Mouse (Mus musculus) thymus, postnatal 10 days (tissue): Measurements from ENCODE around the gene Coq8b.
A peak's percentile ranks its signal among the peaks of the same experiment; 100 is the strongest.

ENCODE experiments used
- DNase-seq, 2 experiments: peaks; one replicate each; pipeline ENCODE4 v3.0.0; 2021; ENCODE audit warnings: low spot score in 2 of 2

Coq8b gene

GRCm38 (mm10) chr7:27271423-27271822 is 38.6 kb downstream of the Coq8b start:
- no peak for DNase-seq

GRCm38 (mm10) chr7:27273739-27274351 is 41.0 kb downstream of the Coq8b start:
- peak in 1 of 2 experiments; percentile 23 for DNase-seq

GRCm38 (mm10) chr7:27274916-27275315 is 42.1 kb downstream of the Coq8b start:
- no peak for DNase-seq

- DNase-seq, result no peak
These were observed 43.2 kb downstream of the Coq8b start for GRCm38 (mm10) chr7:27276021-27276420.

GRCm38 (mm10) chr7:27277191-27277590 is 44.4 kb downstream of the Coq8b start:
- DNase-seq, result no peak

- DNase-seq, result no peak
These were observed 48.9 kb downstream of the Coq8b start for GRCm38 (mm10) chr7:27281717-27282116.

GRCm38 (mm10) chr7:27282225-27282624 is 49.4 kb downstream of the Coq8b start:
- DNase-seq, result no peak

DNA sequence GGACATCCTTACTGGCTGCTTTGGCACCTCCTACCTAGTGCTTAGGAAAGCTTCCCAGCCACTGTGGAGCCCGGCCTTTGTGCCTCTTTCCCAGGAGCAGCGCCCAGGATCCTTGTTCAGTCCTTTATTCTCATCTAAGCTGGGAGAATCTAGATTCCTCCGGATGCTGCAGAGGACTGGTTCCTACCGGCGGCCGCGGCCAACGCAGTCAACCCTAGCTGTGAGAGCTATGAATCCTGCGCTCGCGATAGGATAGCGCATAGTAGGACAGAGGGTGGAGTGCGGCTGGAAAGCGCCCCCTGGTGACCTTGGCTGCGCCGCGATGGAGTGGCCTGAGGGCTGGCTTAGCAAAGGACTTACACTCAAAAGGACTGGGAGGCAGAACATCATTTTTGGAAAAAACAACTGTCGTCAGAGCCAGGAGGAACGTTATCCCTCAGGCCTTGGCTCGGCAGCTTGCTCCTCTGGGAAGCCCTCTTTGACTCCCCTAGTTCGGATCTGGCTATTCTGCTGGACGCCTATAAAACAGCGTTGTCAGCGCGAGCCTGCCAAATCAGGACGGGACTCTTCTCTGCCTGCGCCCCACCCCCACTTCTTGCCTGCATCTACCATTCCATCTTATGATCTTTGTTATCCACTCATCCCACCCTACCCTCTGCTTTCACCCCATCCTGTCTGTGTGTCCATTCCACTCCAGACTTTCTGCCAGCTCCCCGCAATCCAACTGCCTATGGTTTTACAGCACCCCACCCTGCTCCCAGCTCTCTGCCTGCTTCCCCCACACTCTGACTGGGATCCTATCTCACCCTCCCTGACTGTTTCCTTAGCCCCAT is 52.3 kb downstream of the Coq8b start:
- DNase-seq, result peak in 1 of 2 experiments; percentile 25

GRCm38 (mm10) chr7:27285698-27286066 is 52.9 kb downstream of the Coq8b start:
- peak; percentile 21 to 51 for DNase-seq

- no peak for DNase-seq
These were observed 55.9 kb downstream of the Coq8b start for GRCm38 (mm10) chr7:27288732-27289131.

- no peak for DNase-seq
These were observed 57.7 kb downstream of the Coq8b start for GRCm38 (mm10) chr7:27290555-27290954.

DNA sequence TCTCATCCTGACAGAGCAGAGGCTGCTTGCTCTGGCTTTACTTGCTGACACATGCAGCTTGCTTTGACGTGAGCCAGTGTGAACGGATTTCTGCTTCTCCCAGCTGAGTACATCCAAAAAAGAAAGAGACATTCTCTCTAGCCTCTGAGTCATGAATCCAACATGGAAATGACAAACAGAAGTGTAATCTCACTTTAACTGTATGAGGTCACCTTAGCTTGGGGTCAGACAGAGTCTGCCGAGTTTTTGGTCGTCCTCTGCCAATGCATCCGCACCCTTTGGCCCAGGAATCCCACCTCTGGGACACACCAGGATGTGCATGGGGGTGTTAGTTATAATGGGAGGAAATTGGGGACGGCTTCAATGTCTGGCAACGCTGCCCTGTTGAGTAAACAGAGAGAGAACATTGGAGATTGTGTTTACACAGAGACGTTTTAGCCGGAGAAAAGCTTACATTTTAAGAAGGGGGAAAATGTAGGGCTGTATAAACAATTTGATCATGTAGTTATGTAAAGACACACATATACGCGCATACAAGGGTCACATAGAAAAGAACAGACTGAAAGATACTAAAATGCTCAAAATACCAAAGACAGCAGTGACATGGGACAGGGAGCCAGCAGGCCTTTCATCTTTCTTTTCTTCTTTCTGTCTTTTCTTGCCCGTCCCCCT is 59.1 kb downstream of the Coq8b start:
- DNase-seq, result no peak

- no peak for DNase-seq
These were observed 63.1 kb downstream of the Coq8b start for GRCm38 (mm10) chr7:27295956-27296355.

DNA sequence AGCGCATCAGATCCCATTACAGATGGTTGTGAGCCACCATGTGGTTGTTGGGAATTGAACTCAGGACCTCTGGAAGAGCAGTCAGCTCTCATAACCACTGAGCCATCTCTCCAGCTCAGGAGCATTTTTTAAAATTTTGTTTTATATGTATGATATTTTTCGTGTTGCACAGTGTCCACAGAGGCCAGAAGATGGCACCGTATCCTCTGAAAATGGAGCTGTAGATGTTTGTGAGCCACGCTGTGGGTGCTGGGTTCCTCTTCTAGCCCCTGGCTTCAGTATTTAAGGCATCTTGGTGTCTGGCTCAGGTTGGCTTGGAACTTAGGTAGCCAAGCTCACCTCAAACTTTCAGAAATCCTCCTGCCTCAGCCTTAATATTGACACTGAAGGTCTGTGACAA is 63.7 kb downstream of the Coq8b start:
- no peak for DNase-seq

- no peak for DNase-seq
These were observed 65.3 kb downstream of the Coq8b start for GRCm38 (mm10) chr7:27298033-27298610.

- no peak for DNase-seq
These were observed 66.0 kb downstream of the Coq8b start for GRCm38 (mm10) chr7:27298816-27299215.

DNA sequence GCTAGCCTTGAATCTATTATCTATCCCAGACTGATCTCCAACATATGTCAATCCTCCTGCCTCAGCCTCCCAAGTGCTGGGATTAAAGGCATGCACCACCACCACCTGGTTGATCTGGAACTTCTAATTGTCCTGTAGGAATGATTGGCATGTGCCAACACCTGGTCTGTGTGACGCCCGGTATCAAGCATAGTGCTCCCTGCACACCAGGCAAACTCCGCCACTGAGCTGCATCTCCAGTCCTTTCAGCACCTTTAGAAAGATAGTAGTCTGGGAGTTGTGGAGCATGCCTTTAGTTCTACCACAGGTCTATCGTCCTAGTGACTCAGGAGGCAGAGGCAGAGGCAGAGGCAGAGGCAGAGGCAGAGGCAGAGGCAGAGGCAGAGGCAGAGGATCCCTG is 67.5 kb downstream of the Coq8b start:
- DNase-seq, result no peak

DNA sequence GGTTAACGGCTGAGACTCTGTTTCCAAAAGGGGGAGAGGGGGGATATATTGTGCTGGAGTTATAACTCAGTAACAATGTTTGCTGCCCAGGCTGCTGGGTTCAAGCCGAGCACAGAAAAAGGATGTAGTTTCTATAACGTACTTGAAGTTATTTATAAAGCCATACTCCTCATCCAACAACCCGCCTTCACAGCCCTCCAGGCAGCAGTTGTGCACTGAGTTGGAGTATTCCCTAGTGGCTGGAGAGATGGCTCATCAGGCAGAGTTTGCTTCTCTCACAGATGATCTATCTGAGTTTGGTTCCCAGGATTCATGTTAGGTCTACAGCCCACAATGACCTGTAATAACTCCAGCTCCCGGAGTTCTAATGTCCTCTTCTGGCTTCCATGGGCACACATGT is 68.0 kb downstream of the Coq8b start:
- DNase-seq, result no peak

GRCm38 (mm10) chr7:27302172-27302571 is 69.3 kb downstream of the Coq8b start:
- peak in 1 of 2 experiments; percentile 62 for DNase-seq

GRCm38 (mm10) chr7:27305091-27305730 is 72.4 kb downstream of the Coq8b start:
- no peak for DNase-seq

DNA sequence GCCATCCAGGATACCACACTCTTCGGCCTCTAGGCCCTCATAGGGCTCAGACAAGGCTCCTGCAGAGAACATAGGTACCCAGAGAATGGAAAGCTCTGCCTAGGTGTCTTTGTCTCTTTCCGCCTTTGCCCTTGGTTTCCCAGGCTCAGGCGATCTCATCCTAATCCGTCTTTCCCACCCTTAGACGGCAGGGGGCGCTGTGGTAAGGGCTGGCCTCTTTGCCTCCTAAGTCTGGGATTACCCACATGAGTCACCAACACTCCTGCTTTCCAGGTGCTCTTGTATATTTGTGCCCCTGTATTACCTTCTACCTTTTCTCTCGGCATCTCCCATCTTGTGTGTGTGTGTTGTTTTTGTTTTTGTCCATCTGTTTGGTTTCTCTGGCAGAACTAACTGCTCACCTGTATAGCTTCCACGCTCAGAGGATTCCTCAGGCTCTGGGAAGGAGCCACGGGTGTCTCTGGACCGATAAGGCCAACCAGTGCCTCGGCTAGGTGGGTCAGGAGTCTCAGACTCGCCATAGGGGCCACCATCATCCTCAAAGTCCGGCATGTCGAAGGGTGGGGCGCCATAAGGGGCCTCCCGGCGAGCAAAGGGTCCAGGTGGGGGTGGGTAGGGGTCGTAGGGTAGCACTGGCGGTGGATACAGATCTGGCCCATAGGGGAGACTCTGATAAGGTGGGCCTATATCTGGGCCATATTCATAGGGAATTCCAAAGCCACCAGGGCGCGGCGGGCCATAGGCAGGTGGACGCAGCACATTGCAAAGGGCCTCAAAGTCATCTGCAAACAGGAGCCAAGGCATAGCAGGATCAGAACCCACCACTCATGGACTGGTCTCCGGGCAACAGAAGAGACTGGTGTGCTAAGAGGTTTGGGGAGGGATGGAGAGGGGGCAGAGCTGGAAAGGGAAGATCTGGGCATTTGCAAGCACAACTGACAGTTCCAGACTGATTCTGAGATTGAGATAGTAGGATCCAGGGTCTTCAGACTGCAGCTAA is 73.6 kb downstream of the Coq8b start:
- DNase-seq, result peak in 1 of 2 experiments; percentile 47
